Mouse (Mus musculus): ENCODE results near the gene Cx3cr1. TPM values are rescaled to one million over a fixed set of nuclear protein-coding genes. Genes with fewer than 3 reads are reported as not detected.

Cx3cr1 gene
- polyA plus RNA-seq, 1 experiment from 2014 or later, result 2.7 TPM

DNA sequence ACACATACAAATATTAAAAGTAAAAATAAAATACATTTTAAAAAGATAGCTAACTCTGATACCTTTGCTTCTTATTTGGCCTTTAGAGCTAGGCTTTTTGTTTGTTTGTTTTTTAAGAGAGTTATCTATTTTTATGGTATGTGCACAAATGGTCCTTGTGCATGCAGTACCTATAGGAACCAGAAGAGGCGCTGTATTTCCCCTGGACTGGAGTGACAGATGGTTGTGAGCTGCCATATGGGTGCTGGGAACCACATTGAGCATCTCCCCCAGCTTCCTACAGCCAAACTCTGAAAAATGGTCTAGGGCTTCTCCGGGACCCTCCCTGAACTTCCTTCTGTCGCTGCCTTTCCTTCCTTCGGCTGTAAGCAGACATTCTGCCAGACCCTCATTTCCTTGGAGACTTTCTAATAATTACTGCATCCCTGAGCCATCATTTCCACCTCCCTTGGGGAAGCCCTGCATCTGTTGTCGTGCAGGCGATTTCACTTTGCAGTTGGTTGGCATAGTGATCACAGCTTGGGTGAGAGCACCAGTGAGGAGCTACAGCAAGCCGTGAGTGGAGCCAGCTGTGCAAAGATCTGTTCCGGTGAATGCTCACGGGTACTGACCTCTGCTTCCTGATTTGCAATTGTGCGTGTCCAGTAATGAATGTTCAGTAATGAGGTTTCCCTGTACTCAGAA lies 217.2 kb downstream of the Cx3cr1 start:
- Histone ChIP-seq H3K9ac (no peak overlapping the region), H3K4me2 (no peak overlapping the region)
- WGBS (ENCODE audit: insufficient replicate concordance), result 64% methylated on average over 10 of the region's 10 CpGs

More for the DNA sequence above, 217.2 kb downstream of the Cx3cr1 start:
- H3K4me3 ChIP-seq (replicated peaks), result no peak overlapping the region
- no peak overlapping the region for H3K27ac ChIP-seq (replicated peaks)
- H3K4me1 ChIP-seq (replicated peaks), result no peaks in the 10 kb centered on the region; the same call in 1 of the 2 replicates
- no peaks in the 10 kb centered on the region for H3K27me3 ChIP-seq
- H3K36me3 ChIP-seq (replicated peaks), result no peaks in the 10 kb centered on the region
- no peak for ATAC-seq (ENCODE audit: insufficient read depth)
- H3K9me3 ChIP-seq (replicated peaks), result no peaks in the 10 kb centered on the region

Other genes starting within 250 kb of the Cx3cr1 start
- 0.02 TPM in 1 of 2 replicates, not detected in the other for gene Scn11a, start 244.4 kb downstream of the Cx3cr1 start, polyA plus RNA-seq (2015; fragmentation: Nextera tagmentation; extraction: Ambion mirVana)
- gene Wdr48, start 175.0 kb downstream of the Cx3cr1 start, polyA plus RNA-seq (2015; fragmentation: Nextera tagmentation; extraction: Ambion mirVana), result 21.2 and 21.4 TPM in 2 replicates
- 9.9 and 11.4 TPM in 2 replicates for gene Gorasp1, start 132.3 kb downstream of the Cx3cr1 start, polyA plus RNA-seq (2015; fragmentation: Nextera tagmentation; extraction: Ambion mirVana)
- gene Ttc21a, start 132.3 kb downstream of the Cx3cr1 start, polyA plus RNA-seq (2015; fragmentation: Nextera tagmentation; extraction: Ambion mirVana), result 0.14 and 0.22 TPM in 2 replicates
- 2.0 and 2.8 TPM in 2 replicates for gene Csrnp1, start 85.2 kb downstream of the Cx3cr1 start, polyA plus RNA-seq (2015; fragmentation: Nextera tagmentation; extraction: Ambion mirVana)
- gene Xirp1, start 46.3 kb downstream of the Cx3cr1 start, polyA plus RNA-seq (2015; fragmentation: Nextera tagmentation; extraction: Ambion mirVana), result 0.17 and 0.43 TPM in 2 replicates
- 0.07 TPM in 1 of 2 replicates, not detected in the other for gene Ccr8, start 22.2 kb upstream of the Cx3cr1 start, polyA plus RNA-seq (2015; fragmentation: Nextera tagmentation; extraction: Ambion mirVana)
- gene Slc25a38, start 40.5 kb upstream of the Cx3cr1 start, polyA plus RNA-seq (2015; fragmentation: Nextera tagmentation; extraction: Ambion mirVana), result 130 and 137 TPM in 2 replicates
- 830 and 871 TPM in 2 replicates for gene Rpsa, start 57.8 kb upstream of the Cx3cr1 start, polyA plus RNA-seq (2015; fragmentation: Nextera tagmentation; extraction: Ambion mirVana)
- gene Mobp, start 79.8 kb upstream of the Cx3cr1 start, polyA plus RNA-seq (2015; fragmentation: Nextera tagmentation; extraction: Ambion mirVana), result not detected in 2 replicates
- 0.02 TPM in 1 of 2 replicates, not detected in the other for gene Myrip, start 231.6 kb upstream of the Cx3cr1 start, polyA plus RNA-seq (2015; fragmentation: Nextera tagmentation; extraction: Ambion mirVana)